Mouse (Mus musculus): ENCODE data around the gene Slc43a2. TPM values are rescaled to one million over a fixed set of nuclear protein-coding genes. Genes with fewer than 3 reads are reported as not detected.
A peak's percentile ranks its signal among the peaks of the same experiment; 100 is the strongest.
"Not testable (repeated sequence)": the region's sequence is repeated elsewhere in the genome, so short reads cannot be mapped to it uniquely, and the experiment has no call there.

The Slc43a2 gene
- polyA plus RNA-seq, 1 experiment, result 15.9 TPM

DNA sequence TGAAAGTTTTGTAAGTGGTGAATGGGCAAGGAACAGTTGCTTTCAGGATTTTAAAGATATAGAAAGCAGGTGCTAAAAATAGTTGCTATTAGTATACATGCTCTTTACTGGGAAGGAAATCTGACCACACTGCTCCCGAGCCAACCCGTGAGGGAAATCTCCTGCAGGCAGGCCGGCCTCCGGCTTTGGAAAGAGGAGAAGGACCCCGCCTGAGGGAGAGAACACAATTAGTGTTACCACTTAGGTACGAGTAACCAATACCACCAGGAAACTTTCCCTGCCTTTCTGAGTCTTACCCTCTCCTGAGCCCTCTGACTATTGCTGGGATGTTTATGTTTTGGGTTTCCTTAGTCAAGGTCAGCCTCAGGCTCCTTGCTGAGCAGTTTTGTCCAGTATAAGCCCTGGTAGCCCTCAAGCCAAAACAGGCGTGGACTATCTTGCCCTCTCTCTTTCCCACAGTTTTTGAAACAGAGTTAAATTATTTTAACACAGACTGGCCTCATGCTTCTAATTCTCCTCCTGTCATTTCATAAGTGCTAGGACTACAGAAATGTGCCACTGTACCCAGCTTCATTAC, 21.5 kb downstream of the Slc43a2 start:
- Histone ChIP-seq H3K36me3 (ENCODE audit: control insufficient read depth, insufficient read depth) (no peaks in the 10 kb centered on the region), H3K4me3 (no peak overlapping the region), H3ac (ENCODE audit: control insufficient read depth, insufficient read length) (no peak overlapping the region), H3K4me2 (ENCODE audit: low read depth) (peak overlapping the region; percentile 55), H3K79me2 (ENCODE audit: control insufficient read depth, insufficient read depth) (no peaks in the 10 kb centered on the region), H3K27me3 (ENCODE audit: control insufficient read depth, insufficient read depth, insufficient read length) (no peaks in the 10 kb centered on the region)
- peak in 1 of 3 experiments; percentile 21 for TF ChIP-seq MYOD1 (IDR thresholded peaks at IDR 0.05; ENCODE audit: control insufficient read depth in 1 of 3, insufficient read length in 2 of 3, low read depth in 2 of 3)
- no peak for TF ChIP-seq CEBPB (IDR thresholded peaks at IDR 0.05; ENCODE audit: insufficient read depth, poor library complexity, severe bottlenecking)
- no peak for TF ChIP-seq TCF12 (IDR thresholded peaks at IDR 0.05; ENCODE audit: insufficient read depth, poor library complexity, severe bottlenecking)
- TF ChIP-seq POLR2AphosphoS2 (IDR thresholded peaks at IDR 0.05; ENCODE audit: insufficient read length, low read depth), result no peak
- TF ChIP-seq POLR2A (IDR thresholded peaks at IDR 0.05; ENCODE audit: insufficient read length, low read depth), result no peak
- no peak for TF ChIP-seq USF1 (IDR thresholded peaks at IDR 0.05; ENCODE audit: low read depth)
- no peak for TF ChIP-seq MAX (IDR thresholded peaks at IDR 0.05; ENCODE audit: low read depth)
- no peak for TF ChIP-seq TCF3 (IDR thresholded peaks at IDR 0.05; ENCODE audit: insufficient read length, low read depth)

DNA sequence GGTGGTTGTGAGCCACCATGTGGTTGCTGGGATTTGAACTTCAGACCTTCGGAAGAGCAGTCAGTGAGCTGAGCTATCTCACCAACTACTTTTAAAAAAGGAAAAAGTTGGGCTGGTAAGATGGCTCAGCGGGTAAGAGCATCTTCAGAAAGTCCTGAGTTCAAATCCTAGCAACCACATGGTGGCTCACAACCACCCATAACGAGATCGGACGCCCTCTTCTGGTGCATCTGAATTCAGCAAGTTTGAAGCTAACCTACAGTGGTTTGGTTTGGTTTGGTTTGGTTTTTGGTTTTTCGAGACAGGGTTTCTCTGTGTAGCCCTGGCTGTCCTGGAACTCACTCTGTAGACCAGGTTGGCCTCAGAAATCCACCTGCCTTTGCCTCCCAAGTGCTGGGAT, 24.5 kb downstream of the Slc43a2 start:
- H3K27me3 ChIP-seq (ENCODE audit: control insufficient read depth, insufficient read depth, insufficient read length); H3K4me3 ChIP-seq; H3K79me2 ChIP-seq (ENCODE audit: control insufficient read depth, insufficient read depth); H3K4me2 ChIP-seq (ENCODE audit: low read depth); H3K36me3 ChIP-seq (ENCODE audit: control insufficient read depth, insufficient read depth); H3ac ChIP-seq (ENCODE audit: control insufficient read depth, insufficient read length): not testable (repeated sequence)

GRCm38 (mm10) chr11:75557142-75557541, 25.6 kb downstream of the Slc43a2 start:
- TF ChIP-seq E2F4 (IDR thresholded peaks at IDR 0.05; ENCODE audit: insufficient read depth) (no peak), TCF12 (IDR thresholded peaks at IDR 0.05; ENCODE audit: insufficient read depth, poor library complexity, severe bottlenecking) (no peak), MYOG (IDR thresholded peaks at IDR 0.05; ENCODE audit: control insufficient read depth in 1 of 3, insufficient read depth in 1 of 3, insufficient read length in 2 of 3, low read depth in 2 of 3) (no peak), TCF3 (IDR thresholded peaks at IDR 0.05; ENCODE audit: insufficient read length, low read depth) (no peak), POLR2AphosphoS2 (IDR thresholded peaks at IDR 0.05; ENCODE audit: insufficient read length, low read depth) (no peak), SRF (IDR thresholded peaks at IDR 0.05; ENCODE audit: control insufficient read depth, insufficient read length, low read depth) (no peak), MAX (IDR thresholded peaks at IDR 0.05; ENCODE audit: low read depth) (no peak), CEBPB (IDR thresholded peaks at IDR 0.05; ENCODE audit: insufficient read depth, poor library complexity, severe bottlenecking) (no peak), MYOD1 (IDR thresholded peaks at IDR 0.05; ENCODE audit: control insufficient read depth in 1 of 3, insufficient read length in 2 of 3, low read depth in 2 of 3) (no peak), USF1 (IDR thresholded peaks at IDR 0.05; ENCODE audit: low read depth) (no peak), POLR2A (IDR thresholded peaks at IDR 0.05; ENCODE audit: insufficient read length, low read depth) (no peak), REST (IDR thresholded peaks at IDR 0.05; ENCODE audit: insufficient read depth, insufficient read length) (no peak)
- H3ac ChIP-seq (ENCODE audit: control insufficient read depth, insufficient read length), result no peak overlapping the region
- H3K4me2 ChIP-seq (ENCODE audit: low read depth), result no peak overlapping the region
- H3K4me3 ChIP-seq, result no peak overlapping the region
- H3K27me3 ChIP-seq (ENCODE audit: control insufficient read depth, insufficient read depth, insufficient read length), result no peaks in the 10 kb centered on the region
- H3K79me2 ChIP-seq (ENCODE audit: control insufficient read depth, insufficient read depth), result no peaks in the 10 kb centered on the region
- no peaks in the 10 kb centered on the region for H3K36me3 ChIP-seq (ENCODE audit: control insufficient read depth, insufficient read depth)

DNA sequence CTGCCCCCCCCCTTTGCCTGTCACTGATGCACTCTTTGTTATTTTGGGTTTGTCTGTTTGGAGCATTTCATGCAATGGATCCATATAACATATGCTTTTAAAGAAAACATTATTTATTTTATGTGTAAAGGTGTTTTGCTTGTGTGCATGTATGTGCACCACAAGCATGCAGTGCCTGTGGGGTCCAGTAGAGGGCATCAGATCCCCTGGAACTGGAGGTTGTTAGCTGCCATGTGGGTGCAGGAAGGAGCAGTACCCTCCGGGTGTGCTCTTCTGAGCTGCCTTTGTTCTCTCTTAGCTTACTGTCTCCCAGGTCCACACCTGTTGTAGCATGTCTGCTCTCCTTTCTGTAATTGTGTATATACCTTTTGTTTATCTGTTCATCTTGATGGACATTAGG, 26.6 kb downstream of the Slc43a2 start:
- no peak for TF ChIP-seq TCF12 (IDR thresholded peaks at IDR 0.05; ENCODE audit: insufficient read depth, poor library complexity, severe bottlenecking)
- TF ChIP-seq SRF (IDR thresholded peaks at IDR 0.05; ENCODE audit: control insufficient read depth, insufficient read length, low read depth), result no peak
- TF ChIP-seq POLR2A (IDR thresholded peaks at IDR 0.05; ENCODE audit: insufficient read length, low read depth), result no peak
- no peak for TF ChIP-seq POLR2AphosphoS2 (IDR thresholded peaks at IDR 0.05; ENCODE audit: insufficient read length, low read depth)
- TF ChIP-seq E2F4 (IDR thresholded peaks at IDR 0.05; ENCODE audit: insufficient read depth), result no peak
- H3K36me3 ChIP-seq (ENCODE audit: control insufficient read depth, insufficient read depth), result no peaks in the 10 kb centered on the region
- no peak overlapping the region for H3ac ChIP-seq (ENCODE audit: control insufficient read depth, insufficient read length)
- no peak overlapping the region for H3K4me2 ChIP-seq (ENCODE audit: low read depth)
- no peaks in the 10 kb centered on the region for H3K79me2 ChIP-seq (ENCODE audit: control insufficient read depth, insufficient read depth)
- no peaks in the 10 kb centered on the region for H3K27me3 ChIP-seq (ENCODE audit: control insufficient read depth, insufficient read depth, insufficient read length)
- no peak overlapping the region for H3K4me3 ChIP-seq

- Histone ChIP-seq H3K27me3 (ENCODE audit: control insufficient read depth, insufficient read depth, insufficient read length) (no peaks in the 10 kb centered on the region), H3K36me3 (ENCODE audit: control insufficient read depth, insufficient read depth) (no peaks in the 10 kb centered on the region), H3K4me3 (no peak overlapping the region), H3K4me2 (ENCODE audit: low read depth) (no peak overlapping the region), H3K79me2 (ENCODE audit: control insufficient read depth, insufficient read depth) (no peaks in the 10 kb centered on the region), H3ac (ENCODE audit: control insufficient read depth, insufficient read length) (no peak overlapping the region)
- TF ChIP-seq E2F4 (IDR thresholded peaks at IDR 0.05; ENCODE audit: insufficient read depth) (no peak), CEBPB (IDR thresholded peaks at IDR 0.05; ENCODE audit: insufficient read depth, poor library complexity, severe bottlenecking) (no peak), TCF3 (IDR thresholded peaks at IDR 0.05; ENCODE audit: insufficient read length, low read depth) (no peak), POLR2A (IDR thresholded peaks at IDR 0.05; ENCODE audit: insufficient read length, low read depth) (no peak), REST (IDR thresholded peaks at IDR 0.05; ENCODE audit: insufficient read depth, insufficient read length) (no peak), POLR2AphosphoS2 (IDR thresholded peaks at IDR 0.05; ENCODE audit: insufficient read length, low read depth) (no peak), USF1 (IDR thresholded peaks at IDR 0.05; ENCODE audit: low read depth) (no peak), MYOD1 (IDR thresholded peaks at IDR 0.05; ENCODE audit: control insufficient read depth in 1 of 3, insufficient read length in 2 of 3, low read depth in 2 of 3) (no peak), SRF (IDR thresholded peaks at IDR 0.05; ENCODE audit: control insufficient read depth, insufficient read length, low read depth) (no peak), MAX (IDR thresholded peaks at IDR 0.05; ENCODE audit: low read depth) (no peak), TCF12 (IDR thresholded peaks at IDR 0.05; ENCODE audit: insufficient read depth, poor library complexity, severe bottlenecking) (no peak), MYOG (IDR thresholded peaks at IDR 0.05; ENCODE audit: control insufficient read depth in 1 of 3, insufficient read depth in 1 of 3, insufficient read length in 2 of 3, low read depth in 2 of 3) (no peak)
These were observed 28.5 kb downstream of the Slc43a2 start for GRCm38 (mm10) chr11:75559870-75560504.
